ENCODE assay signal across 8 mouse cellular contexts in the genomic region with DNA sequence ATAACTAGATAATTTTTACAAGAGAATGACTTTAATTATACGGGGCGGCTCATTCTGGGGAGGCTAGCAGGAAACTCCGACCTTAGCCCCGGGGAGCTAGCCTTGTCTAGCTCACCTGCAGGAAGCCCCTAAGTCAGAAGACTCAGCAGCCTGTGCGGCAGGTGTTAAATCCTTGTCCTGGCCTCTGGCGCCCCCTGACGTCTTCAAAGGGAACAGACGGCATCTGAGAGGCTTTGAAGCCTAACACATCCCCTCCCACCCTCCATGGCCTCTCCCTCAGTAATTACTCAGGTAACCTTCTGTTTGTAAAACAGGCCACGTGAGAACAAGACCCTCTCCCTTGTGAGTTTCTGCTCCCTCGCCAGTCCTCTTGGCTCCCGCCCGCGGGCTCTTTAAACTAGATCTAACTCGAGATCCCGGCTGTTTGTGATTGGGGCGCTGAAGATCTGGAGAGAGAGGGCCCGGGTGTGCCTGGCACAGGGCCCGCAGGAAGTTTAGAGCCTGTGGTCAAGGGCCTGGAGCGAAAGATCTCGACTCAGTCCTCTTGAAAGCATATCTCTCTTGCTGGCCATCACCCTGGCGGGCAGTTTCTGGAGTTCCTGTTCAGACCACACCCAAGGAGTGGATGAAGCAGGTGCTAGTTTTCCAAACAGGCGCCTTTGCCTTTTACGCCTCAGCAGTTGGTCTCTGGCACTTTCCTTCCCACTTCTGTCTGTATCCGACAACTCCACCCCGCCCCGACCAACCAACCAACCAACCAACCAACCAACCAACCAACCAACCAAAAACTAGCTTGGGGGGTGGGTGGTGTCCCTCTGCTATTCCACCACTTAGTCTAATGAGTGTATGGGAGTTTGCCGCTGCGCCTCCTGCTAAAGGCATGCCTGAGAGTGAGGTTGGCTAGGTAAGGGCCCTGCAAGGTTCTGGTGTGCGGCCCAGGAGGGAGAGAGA. TPM values are rescaled to one million over a fixed set of nuclear protein-coding genes. Genes with fewer than 3 reads are reported as not detected.
A peak's percentile ranks its signal among the peaks of the same experiment; 100 is the strongest.
DNase-seq lines count a peak whose midpoint lies in the region; ATAC-seq lines count a peak whose summit lies in the region.

No protein-coding gene starts in this region.

- ATAC-seq in limb, embryonic 13.5 days (ENCODE audit: low FRiP score, low read depth): peak; percentile 29; the same call in 1 of the 2 replicates
- peak; percentile 48 for ATAC-seq in midbrain, embryonic 15.5 days (replicated peaks)

- peaks cover 37% of the 10 kb centered on the region for H3K27me3 ChIP-seq in embryonic facial prominence, embryonic 10.5 days (replicated peaks; ENCODE audit: low read depth, poor library complexity, severe bottlenecking)
- peaks cover 40% of the 10 kb centered on the region for H3K27me3 ChIP-seq in limb, embryonic 13.5 days
- H3K27me3 ChIP-seq in midbrain, embryonic 15.5 days (replicated peaks): peaks cover 16% of the 10 kb centered on the region

- DNase-seq in 3T3-L1 (ENCODE audit: low read depth, low spot score): peak; percentile 83
- peak; percentile 83 for DNase-seq in adrenal gland, postnatal 14 days
- DNase-seq in embryonic facial prominence, embryonic 10.5 days (ENCODE audit: low spot score): peak; percentile 84
- DNase-seq in heart, adult 11 months: peak; percentile 92
- DNase-seq in kidney, adult 11 months: peak; percentile 50
- peak; percentile 52 to 83 for DNase-seq in spleen, adult 18-20 months

- peaks cover 10% of the 10 kb centered on the region for H3K4me1 ChIP-seq in embryonic facial prominence, embryonic 10.5 days
- peaks cover 3% of the 10 kb centered on the region; the same call in 1 of the 2 replicates for H3K4me1 ChIP-seq in limb, embryonic 13.5 days
- H3K4me1 ChIP-seq in midbrain, embryonic 15.5 days: peaks cover 11% of the 10 kb centered on the region; the same call in 1 of the 2 replicates

- H3K36me3 ChIP-seq in embryonic facial prominence, embryonic 10.5 days (replicated peaks): no peaks in the 10 kb centered on the region
- no peaks in the 10 kb centered on the region for H3K36me3 ChIP-seq in limb, embryonic 13.5 days
- H3K36me3 ChIP-seq in midbrain, embryonic 15.5 days (replicated peaks): no peaks in the 10 kb centered on the region

- no peak overlapping the region for H3K27ac ChIP-seq in embryonic facial prominence, embryonic 10.5 days (replicated peaks)
- H3K27ac ChIP-seq in limb, embryonic 13.5 days: no peak overlapping the region
- no peak overlapping the region for H3K27ac ChIP-seq in midbrain, embryonic 15.5 days

- no peaks in the 10 kb centered on the region for H3K9me3 ChIP-seq in embryonic facial prominence, embryonic 10.5 days
- H3K9me3 ChIP-seq in limb, embryonic 13.5 days: no peaks in the 10 kb centered on the region
- H3K9me3 ChIP-seq in midbrain, embryonic 15.5 days: no peaks in the 10 kb centered on the region

- peak overlapping the region; percentile 38 for H3K4me3 ChIP-seq in embryonic facial prominence, embryonic 10.5 days
- peak overlapping the region; percentile 15; the same call in 1 of the 2 replicates for H3K4me3 ChIP-seq in limb, embryonic 13.5 days
- no peak overlapping the region for H3K4me3 ChIP-seq in midbrain, embryonic 15.5 days

- WGBS in embryonic facial prominence, embryonic 10.5 days: 19% methylated on average over 29 of the region's 29 CpGs
- 7% methylated on average over 29 of the region's 29 CpGs for WGBS in limb, embryonic 13.5 days
- WGBS in midbrain, embryonic 15.5 days: 24% methylated on average over 29 of the region's 29 CpGs

- H3K4me2 ChIP-seq in limb, embryonic 13.5 days (replicated peaks): peak overlapping the region; percentile 56
- H3K4me2 ChIP-seq in midbrain, embryonic 15.5 days: peak overlapping the region; percentile 42

- H3K9ac ChIP-seq in limb, embryonic 13.5 days: 0 out of 2 replicates have a peak overlapping the region, but pooled peaks have one; percentile 31
- H3K9ac ChIP-seq in midbrain, embryonic 15.5 days: no peak overlapping the region

RNA-seq across cellular contexts. Expression of a gene that starts 24.4 kb away (rescaled TPM):
- 0.15 TPM in 1 of 2 replicates, not detected in the other for total RNA-seq in adrenal gland, postnatal 14 days (2021)
- polyA plus RNA-seq in embryonic facial prominence, embryonic 10.5 days (2016; fragmentation: Nextera tagmentation; extraction: Ambion mirVana): 0.11 and 0.15 TPM in 2 replicates
- polyA plus RNA-seq in limb, embryonic 13.5 days (2015; fragmentation: Nextera tagmentation; extraction: Ambion mirVana): 0.51 and 0.65 TPM in 2 replicates
- polyA plus RNA-seq in midbrain, embryonic 15.5 days (2015; fragmentation: Nextera tagmentation; extraction: Ambion mirVana): 0.10 TPM in 1 of 2 replicates, not detected in the other

RNA-seq across cellular contexts. Expression of a gene that starts 26.7 kb away (rescaled TPM):
- total RNA-seq in adrenal gland, postnatal 14 days (2021): 0.07 and 0.26 TPM in 2 replicates
- polyA plus RNA-seq in embryonic facial prominence, embryonic 10.5 days (2016; fragmentation: Nextera tagmentation; extraction: Ambion mirVana): 1.8 and 2.5 TPM in 2 replicates
- polyA plus RNA-seq in limb, embryonic 13.5 days (2015; fragmentation: Nextera tagmentation; extraction: Ambion mirVana): 6.1 and 6.4 TPM in 2 replicates
- polyA plus RNA-seq in midbrain, embryonic 15.5 days (2015; fragmentation: Nextera tagmentation; extraction: Ambion mirVana): 1.5 and 1.7 TPM in 2 replicates
